Mouse (Mus musculus) left cerebral cortex, postnatal 14 days (tissue): ENCODE measurements around the gene Egfl7. TPM values are rescaled to one million over a fixed set of nuclear protein-coding genes. Genes with fewer than 3 reads are reported as not detected.

Experiments
- DNase-seq, 2 experiments: peaks; one replicate each; pipeline ENCODE4 v3.0.0; 2021 to 2022; ENCODE audit warnings: low spot score in 2 of 2, mixed read lengths in 1 of 2
- intact Hi-C: fragments of 180-260 bp; cut with DNase I; formaldehyde crosslinking; loops from one replicate; pipeline ENCODE4 v1.15.1; 2025
- total RNA-seq, 2 experiments: library from RNA; stranded (reverse); gene quantifications; 2 replicates each; pipeline ENCODE4 v1.2.3; 2021

Egfl7 gene
- total RNA-seq, 2 experiments from 2014 or later: 68.5 to 78.9 TPM

DNA sequence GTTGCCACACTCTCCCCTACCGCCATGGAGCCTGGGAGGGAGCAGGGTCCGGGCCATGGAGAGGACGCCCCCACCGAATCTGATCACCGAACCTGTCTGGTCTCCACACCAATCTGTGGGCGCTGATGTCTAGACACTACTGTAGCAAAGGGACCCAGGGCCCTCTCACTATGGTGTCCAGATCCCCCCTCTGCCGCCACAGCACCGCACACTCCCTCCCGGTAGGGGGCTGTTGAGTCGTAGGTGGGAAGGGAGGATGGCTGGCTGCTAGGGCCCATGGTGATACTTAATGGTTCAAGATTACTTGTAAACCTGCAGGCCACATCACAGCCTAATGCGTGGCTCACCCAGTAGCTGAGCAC, 7.2 kb downstream of the Egfl7 start:
- intact Hi-C loops: no loop called here
- DNase-seq: peak in 1 of 2 experiments; percentile 28

DNA sequence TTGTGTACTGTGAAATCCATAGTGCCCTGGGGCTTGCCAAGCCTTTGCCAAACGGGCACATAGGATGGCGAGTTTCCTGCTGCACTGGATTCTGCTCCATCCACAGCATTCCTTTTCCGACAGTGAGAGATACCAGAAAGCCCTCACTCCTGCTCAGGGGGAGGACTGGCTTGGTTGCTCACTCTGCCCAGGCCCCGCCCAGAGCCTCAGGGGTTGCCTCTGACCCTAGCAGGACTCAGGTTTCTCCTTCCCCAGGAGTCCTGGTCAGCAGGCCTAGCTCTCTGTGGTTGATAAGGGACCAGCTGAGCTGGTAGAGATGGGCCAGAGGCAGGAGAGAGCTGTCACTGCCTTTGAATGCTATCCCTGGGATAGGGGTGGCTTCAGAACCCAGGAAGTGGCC, 8.8 kb downstream of the Egfl7 start:
- DNase-seq: no peak
- intact Hi-C loops: no loop called here

- DNase-seq: no peak
- intact Hi-C loops: no loop called here
These were observed 9.5 kb downstream of the Egfl7 start for GRCm38 (mm10) chr2:26589284-26589683.

DNA sequence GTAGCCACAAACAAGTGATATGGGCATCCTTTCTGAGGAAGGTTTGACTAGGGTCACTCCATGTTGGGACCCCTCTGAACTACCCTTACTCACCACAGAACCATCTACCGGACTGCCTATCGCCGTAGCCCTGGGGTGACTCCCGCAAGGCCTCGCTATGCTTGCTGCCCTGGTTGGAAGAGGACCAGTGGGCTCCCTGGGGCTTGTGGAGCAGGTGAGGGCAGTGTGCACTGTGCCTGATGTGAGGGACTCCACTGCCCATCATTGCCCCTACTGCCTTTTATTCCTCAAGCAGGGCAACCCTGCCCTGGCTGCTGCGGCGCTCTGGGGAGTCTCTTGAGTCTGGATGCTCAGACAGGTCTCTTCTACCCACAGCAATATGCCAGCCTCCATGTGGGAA, 10.5 kb downstream of the Egfl7 start:
- intact Hi-C loops: no loop called here
- no peak for DNase-seq

- DNase-seq: no peak
- intact Hi-C loops: no loop called here
These were observed 11.1 kb downstream of the Egfl7 start for GRCm38 (mm10) chr2:26590962-26591361.

DNA sequence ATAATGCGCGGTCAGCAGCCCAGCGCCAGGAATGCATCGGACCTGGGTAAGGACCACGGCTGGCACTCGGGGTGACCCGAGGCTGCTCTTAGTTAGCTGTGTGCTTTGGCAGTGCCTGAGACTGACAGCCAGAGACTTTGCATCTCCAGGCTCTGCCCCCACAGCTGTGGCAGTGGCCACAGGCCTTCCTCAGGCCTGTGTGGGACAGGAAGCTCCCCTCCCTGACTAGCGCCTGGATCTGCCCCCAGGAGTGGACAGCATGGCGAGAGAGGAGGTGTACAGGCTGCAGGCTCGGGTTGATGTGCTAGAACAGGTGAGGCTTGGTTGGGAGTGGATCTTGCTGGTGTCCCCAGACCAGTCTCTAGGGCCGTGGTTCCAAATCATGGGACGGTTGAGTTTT, 11.6 kb downstream of the Egfl7 start:
- no peak for DNase-seq

DNA sequence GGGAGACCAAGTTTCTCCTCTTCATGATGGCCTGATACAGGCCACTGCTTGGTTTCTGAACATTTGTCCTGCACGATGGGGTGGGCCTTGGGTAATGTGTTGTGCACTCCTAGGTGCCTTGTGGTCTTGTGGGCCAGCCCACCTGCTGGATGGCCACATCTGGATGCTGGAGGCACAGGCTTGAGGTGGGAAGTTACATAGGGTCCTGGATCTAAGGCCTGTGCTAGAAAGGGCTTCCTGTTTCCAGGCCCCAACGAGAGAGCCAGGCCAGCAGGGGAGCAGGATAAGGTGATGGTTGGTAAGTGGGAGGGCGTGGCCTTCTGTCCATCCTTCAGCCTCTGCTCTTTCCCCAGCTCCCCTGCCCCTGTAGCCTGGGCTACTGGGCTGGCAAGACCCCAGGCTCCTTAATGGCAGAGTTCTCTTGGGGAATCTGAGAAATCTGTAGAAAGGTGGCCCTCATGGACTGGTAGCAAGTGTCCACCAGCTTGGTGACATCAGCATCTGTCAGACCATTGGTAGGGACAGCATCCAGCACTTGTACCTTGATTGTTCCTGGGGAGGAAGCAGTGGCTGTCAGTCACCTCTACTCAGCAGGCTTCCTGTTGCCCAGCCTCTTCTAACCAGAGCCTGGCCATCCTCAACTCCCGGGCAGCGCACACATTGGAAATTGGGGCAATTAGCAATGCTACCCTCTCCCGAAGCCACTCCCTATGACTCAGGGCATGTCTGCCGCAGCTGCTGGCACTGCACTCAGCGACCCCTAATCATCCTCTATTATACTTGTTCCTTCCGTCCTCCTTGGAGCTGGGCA, 13.6 kb downstream of the Egfl7 start:
- DNase-seq: no peak
- intact Hi-C loops: no loop called here

More for the DNA sequence above, 11.6 kb downstream of the Egfl7 start:
- intact Hi-C loops: no loop called here

GRCm38 (mm10) chr2:26594022-26594346, 14.2 kb downstream of the Egfl7 start:
- intact Hi-C loops: no loop called here
- DNase-seq: peak in 1 of 2 experiments; percentile 39

DNA sequence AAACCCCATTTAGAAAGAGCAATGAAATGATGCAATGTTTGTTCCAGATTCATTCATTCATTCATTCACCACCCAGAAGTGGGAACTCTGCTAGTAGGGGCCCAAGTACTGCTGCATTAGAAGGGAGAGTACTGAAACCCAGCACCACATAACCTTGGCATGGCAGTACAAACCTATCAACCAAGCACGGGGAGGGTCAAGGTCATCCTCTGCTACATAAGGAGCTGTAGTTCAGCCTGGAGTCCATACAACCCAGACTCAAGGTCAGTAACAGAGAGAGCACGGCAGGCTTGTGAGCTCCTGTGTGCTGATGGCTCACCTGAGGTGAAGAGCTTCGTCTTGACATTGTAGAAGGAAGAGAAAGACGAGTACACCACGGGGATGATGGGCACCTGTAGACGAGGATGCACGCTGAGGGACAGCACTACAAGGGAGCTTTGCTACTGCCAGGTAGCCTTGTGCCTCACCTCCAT, 14.7 kb downstream of the Egfl7 start:
- intact Hi-C loops: no loop called here
- DNase-seq: no peak

DNA sequence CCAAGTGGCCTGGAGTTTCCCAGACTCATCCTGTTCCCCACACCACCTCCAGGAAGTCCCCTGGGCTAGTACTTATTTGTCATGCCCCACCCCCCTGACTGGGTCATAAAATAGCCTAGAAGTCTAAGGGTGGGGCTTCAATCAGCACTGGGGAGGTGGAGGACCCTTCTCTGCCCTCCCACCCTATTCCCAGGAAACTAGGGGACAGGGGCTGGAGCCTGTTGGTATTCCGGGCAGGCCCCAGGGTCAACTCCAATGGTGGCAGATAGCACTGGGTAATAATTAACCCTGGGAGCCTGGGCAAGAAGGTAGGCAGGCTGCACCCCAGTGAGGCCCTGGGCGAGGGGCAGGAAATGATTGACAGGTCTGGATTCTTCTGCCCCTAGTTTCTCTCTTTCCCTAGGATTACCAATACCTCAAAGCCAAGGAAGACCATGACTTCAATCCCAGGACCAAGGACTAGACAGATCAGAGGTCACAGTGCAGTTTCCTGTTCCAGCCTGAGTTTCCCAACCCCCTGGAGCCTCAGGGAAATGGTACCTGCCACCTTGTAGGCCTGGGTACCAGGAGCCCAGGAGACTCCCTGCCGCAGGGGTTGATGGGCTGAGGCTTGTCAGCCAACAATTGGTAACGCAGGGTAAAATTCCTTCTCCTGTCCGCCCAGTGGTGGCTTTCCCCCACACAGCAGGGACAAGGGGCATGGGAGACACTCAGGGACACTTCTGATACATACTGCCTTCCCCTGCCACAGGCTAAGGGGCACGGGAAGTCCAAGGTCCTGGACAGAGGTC, 15.3 kb downstream of the Egfl7 start:
- no peak for DNase-seq
- intact Hi-C loops: no loop called here

GRCm38 (mm10) chr2:26595725-26596435, 16.1 kb downstream of the Egfl7 start:
- no peak for DNase-seq
- intact Hi-C loops: no loop called here

GRCm38 (mm10) chr2:26596898-26597297, 17.1 kb downstream of the Egfl7 start:
- intact Hi-C loops: no loop called here
- DNase-seq: no peak

DNA sequence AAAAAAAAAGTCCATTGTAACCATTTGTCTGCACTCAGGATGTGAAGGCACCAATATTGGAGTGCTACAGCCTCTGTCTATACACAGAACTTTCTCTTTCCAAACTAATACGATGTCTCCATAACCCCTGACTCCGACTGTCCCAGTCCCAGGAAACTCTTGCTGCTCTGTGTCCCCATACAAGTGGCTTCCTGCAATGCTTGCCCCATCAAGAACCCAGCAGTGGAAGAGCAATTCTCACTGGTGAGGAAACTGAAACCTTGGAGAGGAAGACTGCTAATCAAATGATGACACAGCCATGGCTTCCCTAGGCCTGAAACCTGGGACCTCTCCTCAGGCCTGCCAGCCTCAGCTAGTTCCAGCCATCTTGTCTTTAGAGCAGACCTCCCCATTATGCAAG, 18.0 kb downstream of the Egfl7 start:
- DNase-seq: no peak
- intact Hi-C loops: no loop called here

DNA sequence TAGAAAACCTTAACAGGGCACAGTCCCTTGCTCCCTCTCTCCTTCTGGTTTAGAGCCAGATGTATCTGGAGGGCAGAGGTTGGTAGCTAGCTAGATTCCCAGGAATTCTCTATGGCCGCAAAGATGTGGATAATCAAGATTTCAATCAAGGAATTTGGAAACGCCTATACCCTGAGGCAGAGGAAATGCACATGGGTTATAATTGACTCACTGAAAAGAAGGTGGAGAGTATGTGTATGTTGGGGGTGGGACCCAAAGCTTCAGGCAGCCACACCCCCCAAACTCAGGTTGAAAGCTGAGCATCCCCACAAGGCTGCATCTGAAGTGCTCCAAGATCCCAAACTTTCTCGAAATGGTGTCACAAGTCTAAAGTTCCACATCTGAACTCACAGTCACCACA, 18.6 kb downstream of the Egfl7 start:
- intact Hi-C loops: no loop called here
- no peak for DNase-seq

GRCm38 (mm10) chr2:26599965-26600364, 20.2 kb downstream of the Egfl7 start:
- intact Hi-C loops: no loop called here
- DNase-seq: no peak

- intact Hi-C loops: no loop called here
- DNase-seq: no peak
These were observed 20.9 kb downstream of the Egfl7 start for GRCm38 (mm10) chr2:26600664-26601063.

GRCm38 (mm10) chr2:26601595-26601994, 21.8 kb downstream of the Egfl7 start:
- no peak for DNase-seq
- intact Hi-C loops: no loop called here

GRCm38 (mm10) chr2:26602631-26603030, 22.8 kb downstream of the Egfl7 start:
- DNase-seq: no peak
- intact Hi-C loops: no loop called here

DNA sequence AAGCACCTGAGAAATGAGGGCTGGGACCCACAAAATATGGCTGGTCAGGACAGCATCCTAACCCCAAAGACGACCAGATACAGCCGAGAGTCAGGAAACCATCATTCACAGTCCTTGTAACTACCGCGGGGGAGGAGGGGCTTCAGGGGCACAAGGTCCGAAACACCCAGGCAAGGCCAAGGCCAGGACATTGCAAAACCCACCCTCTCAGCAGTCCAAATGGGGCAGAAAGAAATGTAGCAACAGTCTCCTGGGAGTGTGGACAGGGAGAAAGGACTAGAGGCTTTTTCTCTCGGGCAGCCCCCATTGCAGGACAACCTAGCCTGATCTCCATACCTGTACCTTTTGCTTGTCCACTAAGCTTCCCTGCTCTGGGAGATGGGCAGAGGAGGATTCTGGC, 23.3 kb downstream of the Egfl7 start:
- intact Hi-C loops: no loop called here

More for the DNA sequence above, 23.3 kb downstream of the Egfl7 start:
- no peak for DNase-seq
